Mouse (Mus musculus): ENCODE data around the gene Gsc.

The Gsc gene

DNA sequence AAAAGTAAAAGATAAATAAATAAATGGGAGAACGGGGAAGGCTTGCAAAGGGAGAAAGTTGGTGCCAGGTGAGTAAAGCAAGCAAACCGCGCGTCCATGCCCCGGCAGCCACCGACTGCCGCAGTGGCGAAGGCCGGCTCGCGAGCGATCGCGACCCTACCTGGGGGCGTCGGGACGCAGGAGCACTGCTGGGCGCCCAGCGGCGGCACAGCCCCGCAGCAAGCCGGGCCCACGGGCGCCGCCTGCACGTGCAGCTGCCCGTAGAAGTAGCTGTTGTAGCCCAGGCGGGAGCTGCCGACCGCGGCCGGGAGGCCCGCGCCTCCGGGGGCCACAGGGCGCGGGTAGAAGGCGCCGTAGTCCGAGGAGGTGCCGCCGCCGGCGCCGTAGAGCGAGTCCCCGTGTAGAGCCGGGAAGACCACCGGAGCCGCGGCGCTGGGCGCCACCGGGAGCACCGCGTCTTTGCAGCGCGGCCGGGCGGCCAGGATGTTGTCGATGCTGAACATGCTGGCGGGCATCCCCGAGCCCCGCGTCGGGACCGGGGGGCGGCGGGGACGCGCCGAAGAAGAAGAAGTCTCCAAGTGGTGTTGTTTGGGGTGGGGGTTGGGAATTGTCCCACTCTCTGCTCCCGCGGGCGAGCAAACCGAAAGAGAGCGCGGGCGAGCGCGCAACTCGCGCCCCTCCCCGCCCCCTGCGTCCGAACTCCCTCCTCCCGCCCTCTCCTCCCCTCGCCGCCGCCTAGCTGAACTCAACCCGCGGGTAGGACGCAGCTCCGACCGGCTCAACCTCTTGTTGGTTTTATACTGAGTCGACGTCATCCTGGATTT is at the start of gene Gsc:
Gene Gsc (minus strand): TSS at position 730 of the 824 bp plus-strand sequence.
- DNase-seq (ENCODE audit: low spot score in 2 of 2), result no peak

DNA sequence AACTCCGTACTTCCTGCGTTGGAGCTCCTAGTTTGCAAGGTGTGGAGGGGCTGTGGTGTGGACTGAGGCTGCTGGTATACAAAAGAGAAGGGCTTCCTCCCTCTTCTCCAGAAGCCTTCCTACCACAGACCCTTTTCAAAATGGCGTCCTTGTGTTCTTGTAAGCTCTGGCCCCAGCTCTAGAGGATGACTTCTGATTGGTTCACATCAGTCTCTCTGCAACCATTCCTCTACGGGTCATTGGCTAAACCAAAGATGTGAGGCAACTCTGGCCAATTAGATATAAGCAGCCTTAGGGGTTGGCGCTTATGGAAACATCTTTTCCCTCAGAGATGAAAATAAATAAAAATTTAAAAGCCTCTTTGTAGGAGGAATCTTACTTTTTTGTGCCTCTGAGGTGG is 46.6 kb upstream of the Gsc start:
- no peak for DNase-seq (ENCODE audit: low spot score in 2 of 2)

DNA sequence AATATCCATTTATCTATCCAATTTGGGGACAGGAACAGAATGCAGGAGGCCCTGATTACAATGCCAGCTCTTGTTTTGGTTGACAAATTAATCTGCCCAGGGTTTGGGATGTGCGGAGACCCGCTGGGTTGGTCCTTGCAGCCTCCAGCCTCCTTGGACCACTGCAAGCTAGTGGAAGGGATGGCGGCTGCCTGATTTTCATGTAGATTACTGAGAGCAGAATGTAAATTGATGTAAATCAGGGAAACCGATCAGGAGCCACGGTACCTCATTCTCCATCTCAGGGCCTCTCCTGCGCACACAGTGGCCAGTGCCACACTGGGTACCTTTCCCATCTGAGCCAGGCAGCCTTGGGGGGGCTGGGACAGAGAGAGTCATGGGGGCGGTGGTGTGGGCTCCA is 34.8 kb upstream of the Gsc start:
- no peak for DNase-seq (ENCODE audit: low spot score in 2 of 2)

DNA sequence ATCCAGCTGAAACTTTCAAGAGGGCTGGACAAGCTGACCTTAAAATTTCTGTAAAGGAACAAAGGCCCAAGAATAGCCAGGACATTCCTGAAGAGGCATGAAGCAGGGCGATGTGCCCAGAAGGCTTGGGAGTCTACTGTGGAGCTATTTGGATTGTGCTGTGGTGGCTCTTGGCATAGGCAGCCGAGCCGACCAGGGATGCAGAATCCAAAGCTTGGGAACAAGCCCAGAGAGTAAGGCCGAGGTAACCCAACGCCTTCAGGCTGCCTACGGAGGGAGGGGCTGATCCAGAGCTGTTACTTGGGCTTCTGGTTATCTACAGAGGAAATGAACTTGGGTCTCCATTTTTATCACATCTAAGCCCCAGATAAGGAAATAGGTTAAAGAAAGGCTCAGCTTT is 18.9 kb upstream of the Gsc start:
- DNase-seq (ENCODE audit: low spot score in 2 of 2), result no peak

DNA sequence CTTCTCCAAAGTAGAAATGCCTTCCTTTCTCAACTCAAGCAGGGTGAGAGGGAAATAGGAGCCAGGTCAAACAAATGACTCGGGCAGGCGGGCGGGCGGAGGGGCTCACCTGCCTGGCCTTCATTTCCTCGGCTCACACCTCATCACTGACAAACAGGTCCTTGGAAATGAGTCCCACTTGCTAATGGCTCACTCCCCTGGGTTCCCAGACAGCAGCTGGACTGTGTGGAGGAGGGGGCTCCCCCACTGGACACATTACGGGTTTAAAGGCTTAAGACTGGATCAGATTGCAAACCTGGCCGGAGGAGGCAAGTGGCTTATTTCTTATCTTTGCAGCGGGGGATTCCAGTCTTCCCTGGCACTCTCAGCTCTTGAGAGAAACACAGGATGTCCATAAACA is 13.1 kb upstream of the Gsc start:
- DNase-seq (ENCODE audit: low spot score in 2 of 2), result no peak

DNA sequence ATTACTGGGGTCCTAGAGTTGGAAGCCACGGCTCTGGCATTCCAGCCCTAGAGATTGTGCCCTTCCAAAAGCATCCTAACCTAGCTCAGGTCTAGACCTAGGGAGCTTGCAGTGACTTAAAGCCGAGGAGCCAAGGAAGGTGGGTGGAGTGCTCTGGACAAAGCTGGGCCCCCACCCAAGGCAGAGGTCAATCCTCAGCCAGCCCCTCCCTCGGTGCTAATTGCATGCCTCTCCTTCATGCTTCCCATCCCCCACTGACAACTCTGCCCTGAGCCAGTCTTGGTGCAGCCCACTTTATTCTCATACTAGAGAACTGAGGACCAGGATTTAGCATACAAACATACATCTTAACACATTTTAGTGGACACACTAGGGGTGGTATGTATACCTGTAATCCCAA is 12.0 kb upstream of the Gsc start:
- DNase-seq (ENCODE audit: low spot score in 2 of 2), result no peak

DNA sequence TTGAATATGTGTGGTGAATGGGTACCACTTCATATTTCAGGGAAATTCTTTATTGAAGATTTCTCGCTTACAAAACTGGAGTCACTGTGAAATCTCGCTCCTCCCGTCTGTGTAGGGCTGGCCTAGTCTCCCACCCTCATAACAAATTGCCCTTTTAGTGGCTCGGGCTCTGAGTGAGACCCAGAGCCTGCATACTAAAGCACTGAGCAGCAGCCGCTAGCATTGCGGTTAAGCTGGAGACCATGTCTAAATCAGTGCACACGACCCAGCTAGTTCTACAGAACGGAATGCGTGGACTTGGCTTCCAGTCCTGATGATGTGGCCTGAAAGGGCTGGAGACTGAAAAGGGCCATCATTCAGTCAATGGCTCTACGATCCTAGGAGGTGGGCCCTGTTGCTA is 7.9 kb upstream of the Gsc start:
- DNase-seq (ENCODE audit: low spot score in 2 of 2), result no peak

DNA sequence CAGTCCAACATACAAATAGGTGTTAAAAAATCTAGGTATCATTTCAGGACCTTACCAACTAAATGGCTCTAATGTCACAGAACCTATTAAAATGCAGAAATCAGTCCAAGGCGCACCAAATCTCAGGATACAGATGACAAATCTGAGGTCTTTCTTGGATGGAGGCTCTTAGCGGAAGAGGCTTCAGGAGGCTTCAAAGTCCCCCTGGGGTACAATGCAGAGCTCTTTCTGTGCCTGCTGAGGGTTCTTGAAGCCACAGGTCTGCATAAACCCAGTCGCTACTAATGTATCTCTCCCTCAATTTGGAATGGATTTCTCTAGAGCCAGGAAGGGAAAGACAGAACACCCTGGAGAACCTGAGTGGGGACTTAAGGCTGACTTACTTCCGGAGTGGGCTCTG is 5.1 kb upstream of the Gsc start:
- no peak for DNase-seq (ENCODE audit: low spot score in 2 of 2)

DNA sequence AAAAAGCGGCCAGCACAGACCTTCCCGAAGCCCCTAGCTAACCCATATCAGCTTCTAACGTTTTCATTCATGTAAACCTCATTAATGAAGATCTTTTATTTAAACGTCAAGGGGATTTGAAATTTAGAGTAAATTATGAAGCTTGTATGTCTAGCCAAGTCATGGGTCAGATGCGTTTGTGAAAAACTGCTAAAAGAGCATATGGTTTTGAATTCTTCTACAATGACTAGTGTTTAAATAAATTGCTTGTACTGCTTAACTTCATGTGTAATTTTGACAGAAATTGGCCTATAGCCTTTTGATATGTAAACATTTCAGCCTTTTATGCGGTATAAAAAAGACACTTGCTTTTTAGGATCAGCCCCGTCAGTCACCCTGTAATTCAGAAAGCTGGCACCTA is 4.4 kb upstream of the Gsc start:
- no peak for DNase-seq (ENCODE audit: low spot score in 2 of 2)

DNA sequence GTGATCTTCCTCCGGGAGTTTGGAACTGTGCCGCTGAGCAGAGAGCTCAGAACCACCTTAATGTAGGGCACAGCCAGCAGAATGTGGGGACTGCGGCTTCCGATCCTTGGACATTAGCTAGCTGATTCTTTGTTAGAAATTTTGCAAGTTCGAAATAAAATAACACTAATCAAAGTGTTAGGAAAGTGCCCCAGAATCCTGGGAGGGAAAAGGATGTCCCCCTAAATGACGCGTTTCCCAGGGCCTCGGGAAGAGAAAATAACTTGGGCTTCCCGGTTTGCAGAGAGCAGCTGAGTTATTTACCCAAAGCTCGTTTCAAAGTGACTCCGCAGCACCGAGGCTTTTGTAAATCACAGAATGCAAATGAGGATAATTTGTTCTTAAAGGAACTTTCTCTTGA is 3.9 kb upstream of the Gsc start:
- DNase-seq (ENCODE audit: low spot score in 2 of 2), result no peak

DNA sequence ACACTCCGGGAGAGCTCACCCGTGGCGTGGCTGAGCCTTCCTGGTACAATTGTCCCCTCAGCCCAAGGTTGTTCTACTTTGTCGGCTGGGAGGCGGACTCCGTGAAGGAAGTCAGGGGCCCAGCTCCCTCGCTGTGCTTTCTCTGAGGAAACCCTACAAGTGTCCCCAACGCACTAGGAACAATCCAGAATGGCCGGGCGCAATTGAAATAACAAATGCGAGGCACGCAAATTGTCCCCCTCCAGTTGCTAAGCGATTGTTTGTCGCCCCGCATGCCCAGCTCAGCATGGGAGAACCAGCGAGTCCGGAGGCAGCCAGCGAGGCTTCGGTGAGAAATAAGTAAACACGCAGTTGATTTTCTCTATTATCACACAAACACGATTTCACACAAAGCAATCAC is 2.8 kb upstream of the Gsc start:
- DNase-seq (ENCODE audit: low spot score in 2 of 2), result no peak

DNA sequence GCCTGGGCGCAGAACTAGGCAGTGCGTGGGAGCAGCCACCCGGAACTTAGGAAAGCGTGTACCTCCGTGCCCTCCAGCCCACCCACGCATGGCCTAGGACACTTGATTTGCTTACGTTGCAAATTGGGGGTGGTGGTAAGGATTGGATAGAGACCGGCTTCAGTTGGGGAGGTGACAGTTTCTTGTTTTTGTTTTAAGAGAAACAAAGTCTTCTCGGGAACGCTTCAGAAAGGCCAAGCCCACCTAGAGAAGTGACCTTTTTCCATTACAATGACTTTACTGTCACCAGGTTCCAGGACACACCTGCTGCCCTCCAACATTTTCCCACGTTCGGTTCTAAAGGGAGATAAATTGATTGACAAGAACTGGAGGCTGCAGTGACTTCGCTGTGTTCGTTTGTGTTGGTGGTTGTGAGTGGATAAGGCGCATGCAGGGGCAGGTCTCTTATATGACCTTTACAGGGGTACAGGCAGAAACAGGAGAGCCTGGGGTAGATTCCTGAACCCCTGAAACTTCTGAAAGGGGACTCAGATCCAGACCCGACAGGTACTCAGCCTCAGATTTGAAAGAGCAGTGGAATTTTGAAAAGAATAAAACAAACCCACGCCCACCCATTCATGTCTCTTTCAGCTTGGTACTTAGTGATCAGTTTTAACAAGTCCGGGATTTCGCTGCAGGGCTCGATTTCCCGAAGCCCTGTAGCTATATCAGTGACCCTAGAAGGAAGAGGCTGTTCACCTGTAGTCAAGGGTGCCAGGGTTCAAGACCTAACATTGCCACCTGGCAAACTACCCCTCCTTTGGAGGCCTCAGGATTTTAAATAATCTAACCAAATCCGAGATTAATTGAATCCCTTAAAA is 2.0 kb upstream of the Gsc start:
- no peak for DNase-seq (ENCODE audit: low spot score in 2 of 2)

DNA sequence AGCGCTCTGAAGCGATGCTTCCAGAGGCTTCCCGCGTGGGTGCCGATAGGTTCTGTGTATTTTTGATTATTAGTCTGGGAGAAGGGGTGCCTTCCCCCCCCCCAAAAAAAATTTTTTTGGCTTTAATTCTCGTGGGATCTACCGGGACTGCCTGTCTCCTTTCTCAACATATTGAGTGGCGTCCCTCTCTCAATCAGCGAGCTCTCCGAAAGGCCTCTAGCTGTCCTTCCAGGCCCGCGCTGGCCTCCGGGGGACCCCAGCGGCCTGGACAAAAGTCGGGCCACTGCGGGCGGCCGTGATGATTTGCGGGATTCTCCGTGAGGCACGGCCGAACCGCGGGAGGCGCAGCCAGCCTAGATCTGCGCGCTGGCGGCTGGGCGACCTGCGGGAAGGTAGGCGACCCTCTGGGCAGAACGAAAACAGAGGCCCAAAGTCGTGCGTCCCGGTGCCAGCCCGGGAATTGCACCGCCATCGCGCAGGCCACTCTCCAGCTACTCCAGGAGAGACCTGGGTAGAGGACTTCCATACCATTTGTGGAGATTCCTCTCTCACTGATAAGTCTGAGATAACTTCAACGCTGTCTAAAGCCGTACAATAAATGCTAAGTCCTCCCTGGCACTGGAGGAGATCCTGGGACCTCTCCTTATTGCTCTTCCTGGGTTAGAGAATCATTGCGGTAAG is 1.2 kb upstream of the Gsc start:
- no peak for DNase-seq (ENCODE audit: low spot score in 2 of 2)

DNA sequence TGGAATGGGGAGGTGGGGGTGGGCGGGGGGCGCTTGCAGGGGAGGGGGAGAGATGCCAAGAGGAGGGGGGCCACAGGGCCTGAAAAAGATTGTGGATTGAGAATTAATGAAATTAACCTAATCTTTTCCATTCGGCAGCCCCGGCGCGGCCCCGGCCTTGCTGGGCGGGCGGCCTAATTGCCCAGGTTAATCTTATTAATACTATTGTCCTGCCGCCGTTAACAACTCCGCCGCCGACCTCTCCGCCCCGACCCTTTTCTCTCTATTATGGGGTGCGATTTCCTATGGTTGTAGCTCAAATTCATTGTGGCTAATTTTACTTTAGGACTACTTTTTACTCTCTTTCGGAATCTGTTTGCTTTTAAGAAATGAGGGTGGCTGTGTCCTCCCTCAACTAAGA is 362 bp upstream of the Gsc start:
- no peak for DNase-seq (ENCODE audit: low spot score in 2 of 2)

DNA sequence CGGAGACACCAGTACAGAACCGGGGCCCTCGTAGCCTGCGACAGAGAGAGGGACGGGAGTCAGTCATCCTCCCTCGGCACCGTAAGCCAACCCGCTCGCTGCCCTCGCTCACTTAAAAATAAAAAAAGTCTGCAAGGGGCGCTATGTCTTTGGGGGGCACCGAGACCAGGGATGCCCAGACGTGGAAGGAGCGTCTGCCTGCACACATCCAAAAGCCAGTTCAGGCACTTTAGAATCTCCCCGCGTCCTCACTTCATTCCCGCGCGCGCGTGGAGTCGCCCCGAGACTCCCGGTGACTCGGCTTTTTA is 958 bp downstream of the Gsc start:
- no peak for DNase-seq (ENCODE audit: low spot score in 2 of 2)

DNA sequence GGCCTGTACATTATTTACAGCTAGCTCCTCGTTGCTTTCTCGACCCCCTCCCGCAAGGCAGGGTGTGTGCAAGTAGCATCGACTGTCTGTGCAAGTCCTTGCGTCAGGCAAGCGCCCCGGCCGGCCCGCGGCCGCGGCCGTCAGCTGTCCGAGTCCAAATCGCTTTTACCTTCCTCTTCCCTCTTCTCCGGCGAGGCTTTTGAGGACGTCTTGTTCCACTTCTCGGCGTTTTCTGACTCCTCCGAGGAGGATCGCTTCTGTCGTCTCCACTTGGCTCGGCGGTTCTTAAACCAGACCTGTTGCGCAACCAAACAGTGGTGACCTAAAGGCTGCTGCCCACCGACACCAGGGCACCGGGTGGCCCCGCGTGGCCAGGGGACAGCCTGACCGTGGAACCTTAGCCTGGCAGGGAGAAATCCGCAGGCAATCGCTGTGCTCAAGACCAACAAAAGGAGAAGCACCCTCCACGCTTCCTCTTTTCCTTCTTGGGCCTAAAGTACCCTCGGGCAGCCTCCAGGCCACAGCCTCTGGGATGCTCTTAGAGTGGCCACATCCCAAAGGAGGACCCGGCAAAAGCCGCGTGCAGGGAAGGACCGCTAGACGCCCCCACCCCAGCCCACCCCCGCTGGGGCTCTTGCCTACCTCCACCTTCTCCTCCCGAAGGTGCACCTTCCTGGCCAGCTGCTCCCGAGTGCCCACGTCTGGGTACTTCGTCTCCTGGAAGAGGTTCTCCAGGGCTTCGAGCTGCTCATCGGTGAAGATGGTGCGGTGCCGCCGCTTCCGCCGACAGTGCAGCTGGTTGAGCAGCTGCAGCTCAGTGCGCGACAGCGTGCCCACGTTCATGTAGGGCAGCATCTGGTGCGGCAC is 1.5 kb downstream of the Gsc start:
- no peak for DNase-seq (ENCODE audit: low spot score in 2 of 2)

DNA sequence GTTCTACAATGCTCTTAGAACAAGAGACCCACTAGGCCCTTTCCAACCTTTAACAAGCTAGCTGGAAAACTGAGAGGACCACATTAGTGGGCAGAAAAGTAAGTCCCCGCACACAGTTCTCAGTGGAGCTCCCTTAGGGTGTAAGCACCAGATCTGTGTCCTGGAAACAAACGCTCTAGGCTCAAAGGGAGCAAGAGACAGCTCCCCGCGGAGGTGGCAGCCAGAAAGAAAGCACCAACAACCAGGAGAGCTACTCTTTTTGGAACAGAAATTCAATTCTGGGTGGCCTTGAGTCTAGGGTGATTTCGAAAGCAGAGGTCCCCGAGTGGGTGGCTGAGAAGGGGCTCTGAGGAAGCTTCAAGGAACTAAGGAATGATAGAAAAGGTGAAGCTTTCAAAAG is 2.5 kb downstream of the Gsc start:
- DNase-seq (ENCODE audit: low spot score in 2 of 2), result no peak

DNA sequence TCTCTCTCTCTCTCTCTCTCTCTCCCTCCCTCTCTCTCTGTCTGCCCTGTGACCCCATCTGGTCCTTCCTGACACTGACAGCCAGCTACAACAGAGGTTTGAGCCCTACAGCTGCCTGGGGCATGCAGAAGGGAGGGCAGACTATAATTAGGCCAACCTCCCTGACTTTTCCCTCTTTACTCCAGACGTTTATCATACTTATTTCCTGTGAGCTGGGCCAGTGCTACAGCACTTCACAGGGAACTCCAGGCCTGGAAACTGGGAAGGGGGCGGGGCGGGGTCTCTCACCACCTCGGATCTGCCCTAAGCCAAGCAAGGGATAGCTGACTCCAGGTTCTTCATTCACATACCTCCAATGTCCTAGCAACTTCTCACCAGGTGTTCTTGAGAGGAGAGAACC is 4.3 kb downstream of the Gsc start:
- DNase-seq (ENCODE audit: low spot score in 2 of 2), result no peak

DNA sequence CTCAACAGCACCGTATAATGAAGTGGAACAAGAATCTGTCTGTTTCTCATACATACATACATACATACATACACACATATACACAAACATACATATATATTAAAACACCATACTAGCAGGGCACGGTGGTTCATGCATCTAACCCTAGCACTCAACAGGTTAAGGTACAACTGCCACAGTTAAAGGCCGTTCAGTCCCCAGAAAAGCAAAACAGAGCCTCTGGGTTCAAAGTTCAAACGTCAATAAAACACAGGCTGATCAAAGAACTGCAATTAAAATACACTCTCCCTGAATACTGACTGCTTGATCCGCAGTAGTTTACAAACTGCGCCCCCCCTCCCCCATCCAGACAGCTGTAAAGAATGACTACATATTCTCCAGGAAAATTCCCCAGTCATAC is 5.8 kb downstream of the Gsc start:
- no peak for DNase-seq (ENCODE audit: low spot score in 2 of 2)

DNA sequence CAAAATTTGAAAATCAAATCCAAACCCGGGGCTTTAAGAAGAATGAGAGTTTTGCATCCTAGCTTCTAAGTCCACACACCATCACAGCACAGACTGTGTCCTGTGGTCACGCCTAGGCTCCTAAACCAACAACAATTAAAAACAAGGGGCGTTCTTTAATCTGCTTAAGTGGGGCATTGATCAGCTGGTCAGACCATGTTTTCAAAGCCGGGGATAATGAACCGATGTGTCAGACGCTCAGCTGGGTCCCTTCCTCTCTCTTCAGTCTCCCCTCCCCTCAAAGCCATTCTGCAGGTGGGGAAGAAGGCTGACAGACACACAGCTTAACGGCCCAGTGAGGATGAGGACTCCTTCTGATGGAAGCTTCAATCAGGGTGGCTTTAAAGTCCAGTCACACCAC is 6.2 kb downstream of the Gsc start:
- no peak for DNase-seq (ENCODE audit: low spot score in 2 of 2)

DNA sequence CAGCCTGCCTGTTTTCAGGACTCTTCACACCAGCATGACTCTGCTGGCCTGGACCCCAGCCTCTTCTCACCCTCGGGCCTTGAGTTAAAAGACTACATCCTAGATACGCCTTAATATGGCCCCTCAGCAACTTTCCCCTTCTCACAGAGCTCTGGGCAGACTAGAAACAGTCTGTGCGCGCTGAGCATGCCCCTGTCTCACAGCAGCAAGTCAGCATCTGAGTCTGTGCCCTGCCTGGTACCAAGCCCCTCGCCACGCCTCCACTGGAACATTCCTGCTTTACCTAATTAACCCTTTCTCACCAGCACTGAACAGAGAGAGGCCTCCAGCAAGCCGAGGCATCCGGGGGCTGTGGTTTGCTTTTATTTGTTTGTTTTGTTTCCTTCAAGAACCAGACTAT is 11.8 kb downstream of the Gsc start:
- no peak for DNase-seq (ENCODE audit: low spot score in 2 of 2)

DNA sequence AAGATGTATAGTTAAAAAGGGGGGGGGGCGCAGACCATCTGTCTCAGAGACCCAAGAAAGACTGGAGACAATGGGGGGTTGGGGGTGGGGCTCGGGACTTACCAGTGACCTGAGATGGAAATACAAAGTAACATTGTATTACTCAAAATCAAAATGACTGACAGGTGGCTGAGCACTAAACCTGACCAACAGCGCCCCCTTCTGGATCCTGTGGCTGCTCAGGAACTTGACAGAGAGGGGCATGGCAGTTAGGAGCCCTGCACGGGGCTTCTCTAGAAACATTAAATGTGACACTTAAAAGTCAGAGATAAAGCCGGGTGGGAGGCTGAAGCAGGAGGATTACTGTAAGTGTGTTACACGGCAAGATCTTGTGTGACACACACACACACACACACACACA is 13.8 kb downstream of the Gsc start:
- no peak for DNase-seq (ENCODE audit: low spot score in 2 of 2)
